Mouse (Mus musculus) neural tube, embryonic 10.5 days (tissue): ENCODE data around the gene Fkbp1b.
"Not testable (repeated sequence)": the region's sequence is repeated elsewhere in the genome, so short reads cannot be mapped to it uniquely, and the experiment has no call there.

ENCODE experiments used
- DNase-seq: peaks from one replicate; pipeline ENCODE4 v3.0.0-alpha.2; 2017; ENCODE audit warnings: low spot score; ENCODE audit errors: extremely low spot score

The Fkbp1b gene

GRCm38 (mm10) chr12:4843741-4844140 lies 2.4 kb upstream of the Fkbp1b start:
- peak; percentile 49 for DNase-seq

- DNase-seq: peak; percentile 88
Measured at GRCm38 (mm10) chr12:4842890-4843597, 1.7 kb upstream of the Fkbp1b start, which contains the start of gene Wdcp. Gene Wdcp, plus strand, starts transcription at chr12:4843303.

- no peak for DNase-seq
Measured at GRCm38 (mm10) chr12:4842456-4842855, 1.1 kb upstream of the Fkbp1b start.

GRCm38 (mm10) chr12:4840741-4841140 lies 650 bp downstream of the Fkbp1b start:
- DNase-seq: no peak

GRCm38 (mm10) chr12:4840010-4840409 lies 1.4 kb downstream of the Fkbp1b start:
- no peak for DNase-seq

GRCm38 (mm10) chr12:4836959-4837358 lies 4.4 kb downstream of the Fkbp1b start:
- DNase-seq: no peak

GRCm38 (mm10) chr12:4827256-4827655 lies 14.1 kb downstream of the Fkbp1b start:
- DNase-seq: no peak

- peak; percentile 99 for DNase-seq
Measured at GRCm38 (mm10) chr12:4817361-4818101, 23.9 kb downstream of the Fkbp1b start, which contains the start of gene Sf3b6. Gene Sf3b6, plus strand, starts transcription at chr12:4817544.

- no peak for DNase-seq
Measured at GRCm38 (mm10) chr12:4816680-4817360, 24.6 kb downstream of the Fkbp1b start.

GRCm38 (mm10) chr12:4813636-4814035 lies 27.8 kb downstream of the Fkbp1b start:
- no peak for DNase-seq

GRCm38 (mm10) chr12:4811705-4812104 lies 29.7 kb downstream of the Fkbp1b start:
- DNase-seq: no peak

GRCm38 (mm10) chr12:4811036-4811435 lies 30.4 kb downstream of the Fkbp1b start:
- no peak for DNase-seq

- not testable (repeated sequence) for DNase-seq
Measured at GRCm38 (mm10) chr12:4797471-4797870, 43.9 kb downstream of the Fkbp1b start.

- DNase-seq: no peak
Measured at GRCm38 (mm10) chr12:4793718-4794117, 47.7 kb downstream of the Fkbp1b start.

GRCm38 (mm10) chr12:4788128-4788527 lies 53.3 kb downstream of the Fkbp1b start:
- not testable (repeated sequence) for DNase-seq

GRCm38 (mm10) chr12:4784466-4784865 lies 56.9 kb downstream of the Fkbp1b start:
- no peak for DNase-seq

GRCm38 (mm10) chr12:4783598-4783997 lies 57.8 kb downstream of the Fkbp1b start:
- no peak for DNase-seq
